Mouse (Mus musculus): ENCODE results near the gene Gm42791.

Gene Gm42791

DNA sequence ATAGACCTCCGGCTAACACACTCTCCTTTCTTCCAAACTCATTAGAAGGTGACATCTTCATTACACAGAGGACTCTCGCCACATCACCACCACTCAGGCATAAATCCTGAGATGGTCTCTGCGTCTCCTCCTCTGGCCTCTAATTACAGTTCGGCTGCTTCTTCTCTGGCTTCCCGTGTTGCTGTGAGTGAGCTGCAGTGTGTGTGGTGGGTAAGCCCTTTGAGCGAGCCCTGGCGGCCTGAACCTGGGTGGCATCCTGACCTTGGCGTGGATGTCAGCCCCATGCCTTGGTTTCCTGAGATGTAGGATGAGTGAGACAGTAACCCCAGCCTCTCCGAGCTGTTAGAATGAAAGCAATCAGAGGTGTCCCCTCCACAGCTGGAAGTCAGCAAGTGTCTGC, 46.4 kb downstream of the Gm42791 start:
- DNase-seq = no peak

DNA sequence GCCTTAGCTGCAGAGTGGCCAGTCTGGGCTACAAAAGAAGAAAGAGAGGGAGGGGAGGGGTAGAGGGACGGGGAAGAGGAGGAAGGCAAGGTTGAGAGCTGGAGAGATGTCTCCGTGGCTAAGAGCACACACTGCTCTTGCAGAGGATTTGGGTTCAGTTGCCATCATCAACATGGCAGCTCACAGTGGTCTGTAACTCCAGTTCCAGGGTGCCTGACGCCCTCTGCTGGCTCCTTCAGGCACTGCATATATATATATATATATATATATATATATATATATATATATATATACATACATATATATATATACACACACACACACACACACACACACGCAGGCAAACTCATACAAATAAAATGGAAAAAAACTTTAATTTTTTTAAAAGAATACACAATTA, 47.5 kb downstream of the Gm42791 start:
- no peak for DNase-seq

DNA sequence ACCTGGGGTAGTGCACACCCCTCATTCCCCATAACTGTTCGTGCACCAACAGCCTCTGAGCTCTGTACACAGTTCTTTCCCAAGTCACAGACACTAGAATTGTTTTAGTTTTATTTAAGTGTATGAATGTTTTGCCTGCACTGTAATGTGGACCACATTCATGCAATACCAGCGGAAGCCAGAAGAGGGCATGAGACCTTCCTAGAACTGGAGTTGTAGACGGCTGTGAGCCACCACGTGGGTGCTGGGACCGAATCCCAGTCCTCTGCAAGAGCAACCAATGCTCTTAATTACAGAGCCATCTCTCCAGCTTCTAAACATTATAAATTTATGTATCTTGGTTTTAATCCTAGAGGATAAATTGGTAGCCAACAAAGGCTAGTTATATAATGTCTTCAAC, 48.2 kb downstream of the Gm42791 start:
- DNase-seq = no peak

DNA sequence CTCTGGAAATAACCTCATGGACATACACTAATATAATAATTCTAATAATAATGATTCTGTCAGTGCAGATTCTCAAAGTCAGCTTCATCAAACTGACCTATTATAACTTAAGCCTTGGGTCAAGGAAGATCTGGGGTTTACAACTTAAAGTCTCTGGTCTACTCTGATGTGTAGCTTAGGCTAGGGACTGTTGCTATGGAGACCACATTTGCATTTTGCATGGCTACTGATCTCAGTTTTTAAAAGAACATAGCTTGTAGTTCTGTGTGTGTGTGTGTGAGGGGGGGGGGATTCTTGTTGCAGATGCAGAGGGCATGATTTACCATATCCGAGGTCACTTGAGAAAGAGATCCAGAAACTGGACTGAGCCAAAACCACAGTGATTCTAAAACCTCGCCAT, 49.2 kb downstream of the Gm42791 start:
- DNase-seq = no peak

DNA sequence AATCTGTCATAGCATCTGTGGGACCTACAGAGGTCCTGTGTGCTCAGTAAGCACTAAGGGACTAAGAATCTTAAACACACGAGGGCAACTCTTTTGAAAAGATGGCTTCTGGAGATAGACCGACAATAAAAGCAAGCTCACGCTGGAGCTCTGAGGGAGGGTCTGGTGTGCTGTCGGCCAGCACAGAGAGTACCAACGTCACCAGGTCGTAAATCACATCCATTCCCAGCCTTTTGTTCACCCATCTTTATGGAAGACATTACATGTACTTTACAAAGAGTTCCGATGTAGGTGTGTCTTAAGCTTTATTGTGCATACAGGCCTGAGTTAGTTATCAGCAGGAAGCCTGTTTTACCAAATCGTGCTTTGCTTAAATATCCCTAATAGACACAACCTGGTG, 50.9 kb downstream of the Gm42791 start:
- DNase-seq = no peak

DNA sequence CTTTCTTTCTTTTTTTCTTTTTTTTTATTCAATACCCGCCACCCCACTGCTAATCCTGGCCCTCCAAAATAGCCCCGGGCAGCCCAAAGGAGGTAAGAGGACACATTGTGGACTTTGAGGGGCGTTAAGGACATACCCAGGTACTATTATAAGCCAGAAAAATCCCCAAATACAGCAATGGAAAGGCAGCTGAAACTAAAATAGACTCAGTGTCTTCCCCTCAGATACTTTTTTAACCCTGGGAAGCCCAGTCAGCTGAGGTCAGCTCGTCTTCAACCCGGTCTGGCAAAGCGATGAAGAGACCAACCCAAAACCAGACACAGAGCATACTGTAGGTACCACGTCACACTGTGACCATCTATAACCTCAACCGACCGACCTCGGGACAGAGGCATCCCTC, 51.5 kb downstream of the Gm42791 start:
- DNase-seq = no peak

DNA sequence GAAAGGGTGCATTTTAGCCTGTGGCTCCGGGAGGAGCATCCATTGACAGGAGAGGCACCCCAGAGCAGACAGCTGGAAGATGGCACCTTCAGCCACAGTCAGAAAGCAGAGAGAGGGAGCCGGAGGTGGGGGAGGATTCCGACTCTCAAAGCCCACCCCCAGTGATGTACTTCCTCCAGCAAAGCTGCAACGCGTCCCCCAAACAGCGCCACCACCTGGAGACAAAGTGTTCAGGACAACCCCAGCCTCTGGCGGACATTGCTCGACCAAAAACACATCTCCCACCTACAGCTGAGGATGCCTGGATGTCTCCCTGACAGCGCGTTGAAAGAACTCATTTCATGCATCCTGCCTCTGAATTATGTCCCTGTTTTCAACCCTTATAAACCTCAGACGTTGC, 52.0 kb downstream of the Gm42791 start:
- DNase-seq = no peak

DNA sequence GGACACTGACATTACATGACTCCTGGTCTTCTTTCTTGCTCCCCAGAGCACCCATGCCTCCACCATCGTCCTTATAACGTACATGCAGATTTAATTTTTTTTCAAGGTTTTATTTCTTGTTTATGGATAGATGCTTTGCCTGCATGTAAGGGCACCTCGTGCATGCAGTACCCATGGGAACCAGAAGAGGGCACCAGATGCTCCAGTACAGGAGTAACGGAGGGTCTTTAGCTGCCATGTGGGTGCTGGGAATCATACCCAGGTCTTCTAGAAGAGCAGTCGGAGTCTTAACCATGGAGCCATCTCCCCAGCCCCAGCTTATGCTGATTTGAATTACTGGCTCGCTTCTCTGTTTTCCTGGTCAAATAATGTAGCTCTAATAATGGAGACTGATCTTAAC, 52.6 kb downstream of the Gm42791 start:
- DNase-seq = no peak

DNA sequence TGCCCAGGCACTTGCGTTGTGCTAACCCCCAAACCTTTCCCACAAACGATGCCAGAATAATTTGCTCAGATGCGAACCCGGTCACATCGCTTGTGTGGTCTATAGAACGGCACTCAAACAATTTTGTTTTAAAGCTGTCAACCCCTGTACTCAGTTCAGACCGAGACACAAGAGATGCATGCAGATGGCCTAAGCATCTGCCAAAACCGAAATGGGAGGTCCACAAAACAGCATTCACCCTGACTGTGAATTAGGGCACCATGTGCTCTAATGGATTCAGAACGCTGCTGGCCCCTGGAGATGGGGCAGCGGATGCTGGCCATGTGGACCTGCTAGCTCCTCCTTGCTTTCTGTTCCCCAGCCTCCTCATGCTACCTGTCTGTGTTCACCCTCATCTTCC, 53.1 kb downstream of the Gm42791 start:
- DNase-seq = no peak

DNA sequence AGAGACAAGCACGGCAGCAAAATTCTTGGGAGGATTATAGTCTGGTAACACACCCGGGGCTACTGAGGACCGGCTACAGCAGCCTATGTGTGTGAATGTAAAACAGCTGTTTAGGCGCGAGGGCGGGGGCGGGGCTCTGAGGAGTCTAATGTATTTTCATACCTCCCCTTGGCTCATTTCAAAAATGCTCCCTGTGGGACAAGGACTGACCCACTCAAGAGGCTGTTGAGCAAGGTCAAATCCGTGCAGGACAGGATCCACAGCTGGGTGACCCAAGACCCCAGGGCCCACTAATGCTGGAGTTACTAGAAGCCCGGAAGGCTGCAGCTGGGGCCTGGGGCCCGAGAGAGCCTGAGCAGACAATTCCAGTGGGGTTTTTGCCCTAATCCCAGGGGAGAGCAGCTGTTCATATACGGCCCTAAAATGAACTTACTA, 55.0 kb downstream of the Gm42791 start:
- DNase-seq = no peak

DNA sequence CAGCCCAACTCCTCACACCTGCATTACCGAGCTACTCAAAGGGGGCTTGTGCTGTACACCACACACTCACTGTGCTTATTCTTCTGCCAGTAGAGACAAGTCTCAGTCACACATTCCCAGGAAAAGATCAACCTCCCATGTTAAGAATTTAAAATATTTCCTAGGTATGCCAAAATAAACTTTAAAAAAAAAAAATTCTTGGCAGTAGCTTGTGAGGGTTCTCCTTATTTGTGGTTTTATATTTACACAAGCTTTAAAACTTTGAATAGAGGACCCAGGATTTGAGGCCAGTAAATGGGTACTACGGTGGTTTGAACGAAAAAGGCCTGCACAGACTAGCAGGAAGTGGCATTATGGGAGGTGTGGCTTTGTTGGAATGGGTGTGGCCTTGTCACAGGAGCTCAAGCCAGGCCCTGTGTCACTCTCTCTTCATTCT, 58.4 kb downstream of the Gm42791 start:
- DNase-seq = no peak

DNA sequence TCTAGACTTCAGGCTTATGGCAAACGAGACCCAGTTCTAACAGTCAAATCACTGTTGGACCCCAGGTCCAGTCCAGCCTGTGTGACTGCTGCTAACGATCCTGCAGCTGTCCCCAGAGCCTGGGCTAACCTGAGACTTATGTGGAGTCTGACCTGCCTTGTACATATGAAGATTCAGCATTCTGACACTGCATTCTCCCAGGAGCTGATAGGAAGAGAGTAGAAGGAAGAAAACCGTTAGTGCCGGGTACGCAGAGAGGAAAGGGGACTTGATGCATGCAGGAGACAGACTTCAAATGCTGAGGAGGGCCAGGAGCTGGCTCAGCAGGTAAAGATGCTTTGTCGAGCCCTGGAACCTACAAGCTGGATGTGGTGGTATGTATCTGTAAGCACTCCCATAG, 59.1 kb downstream of the Gm42791 start:
- DNase-seq = no peak

DNA sequence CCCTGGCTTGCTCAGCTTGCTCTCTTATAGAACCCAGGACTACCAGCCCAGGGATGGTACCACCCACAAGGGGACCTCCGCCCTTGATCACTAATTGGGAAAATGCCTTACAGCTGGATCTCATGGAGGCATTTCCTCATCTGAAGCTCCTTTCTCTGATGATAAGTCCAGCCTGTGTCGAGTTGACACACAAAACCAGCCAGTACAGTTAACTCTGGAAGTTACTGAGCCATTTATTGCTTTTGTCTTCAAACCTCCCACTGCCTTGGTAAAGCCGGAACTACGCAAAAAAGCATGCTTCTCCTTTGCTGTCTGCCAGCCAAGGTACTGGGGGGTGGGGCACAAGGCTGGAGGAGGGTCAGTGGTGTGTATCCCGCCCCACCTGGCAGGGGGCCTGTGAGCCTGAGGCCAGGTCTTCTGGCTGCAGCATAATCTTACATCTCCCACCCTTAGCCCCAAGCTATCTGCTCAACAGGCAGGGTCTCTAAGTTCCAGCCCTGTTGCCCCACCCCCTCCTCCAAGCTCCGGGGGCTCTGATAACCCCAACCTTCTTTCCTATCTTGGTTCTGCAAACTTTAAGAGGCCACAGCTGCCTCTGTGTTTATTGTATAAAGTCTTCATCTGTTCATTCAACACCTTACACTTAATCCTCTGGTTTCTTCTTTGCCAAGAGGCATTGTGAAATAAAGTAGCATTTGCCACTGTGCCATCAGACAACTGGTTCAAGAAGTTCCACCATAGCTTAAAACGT, 59.7 kb downstream of the Gm42791 start:
- no peak for DNase-seq

DNA sequence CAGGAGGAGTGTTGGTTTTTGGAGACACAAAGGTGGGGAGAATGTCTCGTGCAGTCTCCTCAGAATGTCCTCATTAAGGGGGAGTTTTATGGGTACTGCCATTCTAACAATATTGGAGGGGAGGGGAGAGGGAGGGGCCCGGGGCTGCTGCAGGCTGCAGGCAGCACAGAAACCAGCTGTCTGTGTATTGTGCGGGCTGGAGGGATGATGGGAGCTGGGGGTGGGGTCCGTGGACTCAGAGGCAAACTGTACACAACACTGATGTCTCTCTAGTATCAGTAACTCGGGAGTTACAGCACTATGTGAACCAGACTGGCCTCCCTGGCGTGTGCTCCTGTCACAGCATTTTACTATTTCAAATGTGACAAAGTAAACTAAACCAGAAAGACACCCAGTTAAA, 60.5 kb downstream of the Gm42791 start:
- no peak for DNase-seq

DNA sequence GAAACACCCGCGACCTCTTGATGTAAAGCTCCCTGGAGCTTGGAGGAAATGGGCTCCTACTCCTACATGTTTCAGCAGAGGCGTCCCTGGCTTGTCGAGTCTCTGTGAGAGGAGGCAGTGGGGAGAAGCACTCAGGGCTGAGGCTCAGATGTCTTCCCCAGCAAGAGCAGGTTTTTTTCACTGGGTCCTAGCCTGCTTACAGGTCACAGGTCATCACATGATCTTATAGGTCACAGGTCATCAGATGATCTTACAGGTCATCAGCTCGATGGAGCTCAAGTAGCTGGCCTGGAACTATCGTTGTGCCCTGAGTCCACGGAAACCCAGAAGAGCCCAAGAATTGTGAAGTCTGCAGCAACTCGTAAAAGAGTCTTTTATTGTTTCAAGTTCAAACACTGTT, 61.2 kb downstream of the Gm42791 start:
- no peak for DNase-seq

DNA sequence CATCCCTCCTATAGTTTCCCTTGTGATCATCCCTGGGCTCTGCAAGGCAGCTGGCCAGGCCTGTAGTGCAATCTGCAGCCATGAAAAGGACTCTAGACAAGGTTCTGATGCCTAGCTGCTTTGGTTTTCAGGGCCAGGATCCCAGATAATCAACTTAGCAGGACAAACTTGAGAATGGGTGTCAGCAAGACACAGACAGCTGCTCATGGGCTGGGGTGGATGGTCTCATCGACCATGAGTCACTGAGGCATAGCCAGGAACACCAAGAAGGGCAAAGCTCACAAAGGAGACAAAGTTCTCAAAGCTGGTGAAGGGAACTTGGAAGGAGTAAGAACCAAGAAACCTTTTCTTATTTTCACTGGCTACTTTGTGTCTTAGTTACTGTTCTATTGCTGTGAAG, 63.6 kb downstream of the Gm42791 start:
- no peak for DNase-seq

DNA sequence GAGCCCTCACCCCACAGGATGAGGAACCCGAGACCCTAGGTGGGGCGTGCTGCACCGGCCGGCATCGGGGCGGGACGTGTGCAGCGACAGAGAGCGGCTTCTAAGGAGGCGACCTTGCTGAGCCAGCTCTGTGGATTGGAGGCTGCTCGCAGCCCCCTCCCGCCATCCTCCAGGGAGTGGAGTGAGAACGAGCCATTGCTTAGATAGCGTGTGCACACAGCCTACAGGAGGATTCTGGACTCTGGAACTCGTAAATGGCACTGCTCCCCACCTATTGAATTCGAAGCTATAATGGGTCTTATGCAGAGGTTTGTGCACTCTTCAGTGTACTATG, 65.9 kb downstream of the Gm42791 start, which contains the start of gene Katnal1:
Gene Katnal1 (minus strand): TSS at position 205 of the 334 bp plus-strand sequence.
- DNase-seq = no peak

DNA sequence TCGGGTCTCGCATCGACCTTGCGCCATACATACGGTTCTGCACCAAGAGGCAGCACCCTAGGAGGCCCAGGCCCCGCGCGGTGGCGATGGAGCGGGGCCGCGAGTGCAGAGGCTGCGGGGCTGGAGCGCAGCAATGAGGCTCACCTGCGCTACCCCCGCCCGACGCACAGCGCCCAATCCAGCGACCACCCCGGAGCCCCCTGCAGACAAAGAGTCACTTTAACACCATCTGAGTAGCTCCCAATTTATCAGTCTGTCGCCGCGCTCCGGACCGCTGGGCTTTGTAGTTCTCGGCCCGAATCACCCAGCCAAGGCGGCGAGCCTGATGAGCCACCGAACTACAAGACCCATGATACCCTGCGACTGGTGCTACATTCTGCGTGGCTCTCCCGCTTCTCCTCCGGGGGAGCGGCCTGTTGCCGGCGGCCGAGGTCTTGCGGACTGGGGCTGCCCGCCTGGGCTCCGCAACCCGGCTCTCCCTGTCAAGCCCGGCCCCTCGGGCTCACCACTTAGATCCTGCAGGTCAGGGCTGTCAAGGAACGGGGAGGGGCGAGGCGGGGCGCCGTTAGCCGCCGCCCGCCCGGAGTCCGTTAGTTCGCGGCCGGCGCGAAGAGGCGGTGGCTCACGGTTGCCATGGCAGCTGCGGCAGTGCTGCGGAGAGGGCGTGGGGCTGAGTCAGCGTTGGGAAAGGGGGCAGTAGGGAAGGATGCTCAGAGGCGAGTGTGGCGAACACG, 66.4 kb downstream of the Gm42791 start:
- DNase-seq = peak; percentile 97

DNA sequence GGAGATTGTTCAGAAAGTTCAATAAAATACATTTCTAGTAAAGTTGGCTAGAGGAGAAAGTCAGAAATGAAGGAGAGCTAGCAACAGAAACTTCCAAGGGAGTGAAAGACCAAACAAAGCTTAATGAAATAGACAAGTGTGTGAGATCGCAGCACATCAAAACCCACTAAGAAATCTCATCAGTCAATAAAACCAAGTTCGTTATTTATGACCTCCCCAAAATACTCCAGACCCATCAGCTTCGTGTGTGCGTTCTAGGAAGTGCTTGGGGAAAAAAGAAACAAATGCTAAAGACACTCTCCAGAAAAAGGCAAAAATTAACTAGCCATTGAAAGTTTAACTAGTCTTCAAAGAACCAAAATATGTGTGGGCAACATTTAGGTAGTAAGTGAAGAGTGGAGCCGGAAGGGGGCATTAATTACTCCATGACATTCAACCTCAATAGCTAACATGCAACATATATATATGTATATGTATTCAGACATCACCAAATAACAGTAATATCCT, 67.2 kb downstream of the Gm42791 start:
- no peak for DNase-seq

DNA sequence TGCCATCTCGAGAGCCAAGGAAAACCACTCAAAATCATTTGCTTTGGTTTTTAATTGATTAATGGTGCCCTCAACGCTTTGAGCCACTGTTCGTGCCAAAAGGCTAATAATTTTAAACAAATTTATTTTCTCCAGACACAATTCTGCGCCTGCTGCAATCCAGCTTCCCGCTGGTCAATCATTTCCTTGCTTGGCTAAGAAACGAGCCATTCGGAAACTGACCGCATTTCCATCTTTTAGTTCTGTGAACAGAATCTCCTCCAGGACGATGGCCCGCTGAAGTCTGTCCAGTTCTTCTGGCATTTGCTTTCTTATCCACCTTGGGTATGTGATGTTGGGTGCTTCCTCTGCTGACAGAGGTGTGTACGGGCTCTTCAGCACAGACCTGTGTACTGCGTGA, 70.4 kb downstream of the Gm42791 start:
- DNase-seq = no peak

DNA sequence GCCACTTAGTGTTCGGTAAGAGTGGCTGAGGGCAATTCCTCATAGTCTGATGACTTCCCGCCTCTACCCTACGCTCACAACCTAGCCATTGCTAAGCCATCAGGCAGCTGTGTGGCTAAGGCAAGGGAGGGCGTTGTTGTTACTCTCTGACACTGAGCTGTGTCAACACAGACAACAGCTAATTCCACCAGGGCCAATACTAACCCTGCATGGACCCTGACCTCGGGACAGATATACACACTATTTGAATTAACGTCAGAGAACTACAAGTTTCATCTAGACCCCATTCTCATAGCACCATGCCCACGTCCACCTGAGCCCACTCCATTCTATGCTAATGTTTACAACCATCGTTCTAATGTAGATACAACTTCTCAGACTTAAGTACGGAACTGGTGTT, 70.9 kb downstream of the Gm42791 start:
- no peak for DNase-seq

DNA sequence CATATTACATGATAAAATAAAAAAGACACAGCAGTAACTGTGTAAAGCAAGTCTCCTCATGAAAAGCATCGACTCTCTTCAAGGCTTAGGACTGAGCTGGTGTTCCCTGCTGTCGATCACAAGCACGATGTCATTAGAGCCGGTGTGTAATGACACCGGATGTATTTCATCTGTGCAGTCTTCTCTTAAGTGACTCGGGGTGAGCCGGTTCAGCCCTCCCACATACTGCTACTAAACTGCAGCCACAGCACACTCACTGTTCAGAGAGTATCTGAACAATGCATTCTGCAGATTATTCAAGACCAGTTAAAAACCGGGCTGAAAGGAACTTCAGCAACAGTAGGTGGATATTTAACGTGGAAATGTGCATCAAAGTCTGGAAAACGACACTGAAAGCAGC, 71.5 kb downstream of the Gm42791 start:
- DNase-seq = no peak

DNA sequence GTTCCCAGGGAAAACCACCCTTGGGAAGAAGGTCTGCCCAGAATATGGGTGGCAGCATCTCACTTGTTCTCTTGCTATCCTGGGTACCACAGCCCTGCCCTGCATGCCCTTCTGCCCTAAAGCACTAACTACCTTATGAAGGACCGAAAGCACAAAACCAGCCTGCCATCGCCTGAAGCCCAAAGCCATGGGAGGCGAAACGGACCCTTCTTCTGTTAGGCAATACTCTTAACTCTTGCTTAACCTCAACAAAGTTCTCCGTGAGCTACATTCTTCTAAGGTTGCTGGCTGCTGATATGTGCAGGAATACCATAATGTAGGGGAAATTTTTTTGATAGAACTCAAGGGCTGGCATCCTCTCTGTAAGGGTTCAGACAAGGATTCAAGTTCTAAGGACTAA, 72.2 kb downstream of the Gm42791 start:
- no peak for DNase-seq

DNA sequence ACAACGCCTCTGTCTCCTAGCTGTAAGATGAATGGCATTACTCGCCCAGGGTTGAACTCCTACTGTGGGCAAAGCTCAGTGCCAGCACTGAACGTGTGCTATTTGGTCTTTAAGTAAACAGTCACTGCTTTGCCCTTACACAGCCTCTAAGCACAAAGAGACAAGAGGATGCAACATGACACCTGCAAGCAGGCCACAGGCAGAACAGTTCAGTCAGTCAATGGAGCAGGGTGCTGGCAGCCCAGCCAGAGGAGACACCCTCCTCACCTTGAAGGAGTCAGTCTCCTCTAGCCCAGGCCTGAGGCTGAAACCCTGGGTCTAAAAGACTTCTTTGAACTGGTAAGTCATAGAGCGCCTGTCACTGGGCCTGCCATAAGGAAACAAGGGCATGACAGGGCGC, 76.9 kb downstream of the Gm42791 start:
- no peak for DNase-seq

DNA sequence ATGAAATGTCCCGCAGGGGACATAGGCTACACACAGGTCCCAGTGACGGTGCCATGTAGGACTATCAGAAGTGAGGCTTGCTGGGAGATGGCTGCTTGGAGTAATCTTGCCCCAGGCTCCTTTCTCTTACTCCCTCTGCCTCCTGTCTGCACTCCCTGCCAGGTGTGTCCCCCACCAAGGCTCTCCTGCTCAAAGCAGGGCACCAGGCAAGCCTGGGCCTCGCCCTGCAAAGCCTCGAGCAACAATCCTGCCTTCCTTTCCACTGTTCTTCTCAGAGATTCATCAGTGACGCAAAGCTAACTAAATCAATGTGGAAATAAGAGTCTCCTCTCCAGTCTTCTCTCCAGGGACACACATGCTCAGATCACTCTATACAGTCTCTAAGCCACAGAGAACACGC, 78.2 kb downstream of the Gm42791 start:
- no peak for DNase-seq
